Mouse (Mus musculus) cerebellum, postnatal 25 days (tissue): ENCODE measurements around the gene Cnn3.

Source experiments
- DNase-seq, 2 experiments: peaks; one replicate each; pipeline ENCODE4 v3.0.0; 2021; ENCODE audit warnings: mixed read lengths in 2 of 2

Cnn3 gene

DNA sequence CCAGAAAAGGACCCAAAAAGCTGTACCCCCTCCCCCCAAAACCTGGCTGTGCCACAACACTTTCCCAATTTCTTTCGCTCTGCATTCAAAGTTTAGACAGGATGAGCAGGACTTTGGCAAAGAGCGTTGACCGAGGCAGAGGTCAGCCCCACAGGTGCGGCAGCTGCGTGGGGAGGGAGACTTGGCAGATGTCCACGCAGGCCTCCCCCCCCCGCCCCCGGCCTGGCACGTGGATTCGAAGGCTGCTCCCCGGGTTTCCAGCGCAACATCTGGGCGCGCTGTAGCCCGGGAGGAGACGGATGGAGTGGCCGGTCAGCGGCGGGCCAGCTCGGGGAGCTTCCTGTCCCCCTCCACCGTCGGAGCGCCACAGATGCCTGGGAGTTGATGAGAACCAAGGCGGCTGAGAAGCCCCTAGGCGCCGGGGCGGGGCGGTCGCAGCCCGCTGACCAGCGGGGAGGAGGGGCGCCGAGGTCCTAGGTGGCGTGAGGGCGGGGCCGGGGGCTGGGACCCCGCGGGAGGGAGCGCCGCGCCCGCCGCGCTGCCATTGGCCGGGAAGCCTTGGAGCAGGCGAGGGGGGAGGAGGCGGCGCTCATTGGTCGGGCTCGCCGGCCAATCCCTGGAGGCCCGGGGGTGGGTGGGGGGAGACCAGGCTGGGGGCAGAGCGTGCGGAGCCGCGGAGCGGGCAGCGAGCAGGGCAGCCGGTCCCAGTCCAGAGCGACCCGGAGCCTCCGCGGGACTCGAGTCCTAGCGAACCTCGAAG is at the start of gene Cnn3:
Gene Cnn3 (plus strand): TSS at position 637 of the 760 bp plus-strand sequence.
- peak; percentile 86 to 95 for DNase-seq

DNA sequence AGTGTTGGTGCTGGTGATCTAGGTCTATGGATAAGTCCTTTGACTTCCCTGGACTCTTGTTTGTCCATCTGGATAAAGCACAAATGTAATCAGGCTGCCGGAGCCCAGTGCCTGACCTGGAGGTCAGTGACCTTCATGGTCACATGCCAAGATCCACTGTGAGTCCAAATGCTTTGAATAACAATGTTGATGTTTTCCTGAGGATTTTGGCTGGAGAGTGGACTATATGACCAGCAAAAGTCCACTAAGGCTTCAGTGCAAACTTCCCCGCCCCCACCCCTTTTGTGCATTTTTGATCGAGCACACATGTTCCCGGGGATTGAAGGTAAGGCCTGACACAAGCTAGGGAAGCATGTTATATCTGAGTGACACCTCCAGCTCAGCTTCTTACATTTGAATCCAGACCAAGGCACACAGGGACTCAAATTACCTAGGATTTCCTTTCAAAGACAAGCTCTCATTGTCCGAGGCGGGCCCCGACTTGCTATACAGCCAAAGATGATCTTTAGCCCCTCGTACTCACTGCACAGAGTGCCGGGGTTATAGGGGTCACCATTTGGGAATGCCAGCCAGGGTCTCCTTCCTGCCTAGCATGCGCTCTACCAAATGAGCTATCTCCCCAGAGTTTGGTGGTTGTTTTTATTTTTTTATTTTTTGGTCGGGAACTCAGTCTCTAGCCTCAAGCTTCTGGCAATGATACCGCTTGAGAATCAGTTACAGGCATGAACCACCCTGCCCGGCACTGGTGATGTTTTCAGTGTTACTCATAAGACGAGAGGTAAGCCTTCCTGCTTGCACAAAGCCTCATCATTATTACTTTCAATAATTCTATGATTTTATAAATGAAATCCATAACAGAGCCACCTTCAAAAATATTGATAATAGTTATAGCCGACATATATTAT is 47.3 kb upstream of the Cnn3 start:
- DNase-seq = no peak

DNA sequence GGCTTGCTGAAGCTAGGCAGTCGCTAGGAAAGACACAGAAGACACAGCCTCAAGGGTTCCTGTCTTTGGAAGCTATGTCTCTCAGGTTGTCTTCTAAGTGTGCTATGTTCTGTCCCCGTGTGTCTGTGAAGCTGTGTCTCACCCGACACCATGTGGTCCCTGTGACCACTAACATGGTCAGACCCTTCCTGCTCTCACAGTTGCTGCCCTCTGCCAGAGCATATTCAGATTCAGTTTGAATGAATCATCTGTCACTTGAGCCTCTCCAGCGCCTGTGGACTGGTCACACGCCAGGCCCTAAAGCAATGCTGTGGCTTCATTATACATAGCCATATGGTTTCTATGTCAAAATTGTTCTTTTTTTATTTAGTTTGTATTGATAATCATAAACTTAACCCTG is 46.6 kb upstream of the Cnn3 start:
- no peak for DNase-seq

DNA sequence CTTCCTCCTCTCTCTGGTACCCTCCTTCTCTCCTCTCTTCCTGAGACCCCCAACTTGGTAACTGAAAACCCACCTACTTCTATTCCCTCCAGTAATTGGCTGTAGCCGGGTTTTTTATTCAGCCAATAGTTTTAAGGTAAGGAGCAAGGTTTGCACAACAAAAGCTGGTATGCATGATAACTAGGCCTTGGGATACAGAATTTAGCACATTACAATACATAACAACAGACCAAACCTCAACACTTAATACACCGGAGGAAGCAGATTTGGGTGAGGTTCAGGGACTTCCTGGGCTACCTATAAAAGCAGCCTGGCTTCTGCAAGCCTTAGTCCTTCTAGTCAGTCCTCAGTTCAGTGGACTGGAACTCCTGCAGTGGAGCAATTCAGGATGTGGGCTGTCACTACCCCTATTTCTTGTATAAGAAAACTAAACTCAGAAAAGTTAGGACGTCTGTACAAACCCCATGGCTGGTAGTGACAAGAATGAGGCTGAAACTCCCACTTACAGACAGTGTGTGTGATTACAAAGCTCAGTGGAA is 38.8 kb upstream of the Cnn3 start:
- no peak for DNase-seq

DNA sequence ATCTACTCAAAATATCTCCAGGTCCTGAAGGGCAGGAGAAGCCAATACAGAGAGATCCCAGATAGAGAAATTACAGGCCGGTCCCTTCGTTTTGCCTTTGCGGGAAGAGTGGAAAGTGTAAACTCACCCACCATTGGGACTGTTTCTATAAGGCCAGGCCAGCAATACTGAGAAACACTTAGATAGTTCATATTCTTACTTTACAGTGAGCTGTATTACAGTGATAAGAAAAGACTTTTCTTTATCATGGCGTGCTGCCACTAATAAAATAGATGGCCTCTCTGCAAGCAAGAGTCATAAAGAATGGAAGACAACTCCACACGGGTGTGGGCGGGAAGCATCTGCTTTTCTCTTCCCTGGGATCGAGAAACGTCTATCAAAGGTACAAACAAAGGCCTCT is 36.9 kb upstream of the Cnn3 start:
- no peak for DNase-seq

DNA sequence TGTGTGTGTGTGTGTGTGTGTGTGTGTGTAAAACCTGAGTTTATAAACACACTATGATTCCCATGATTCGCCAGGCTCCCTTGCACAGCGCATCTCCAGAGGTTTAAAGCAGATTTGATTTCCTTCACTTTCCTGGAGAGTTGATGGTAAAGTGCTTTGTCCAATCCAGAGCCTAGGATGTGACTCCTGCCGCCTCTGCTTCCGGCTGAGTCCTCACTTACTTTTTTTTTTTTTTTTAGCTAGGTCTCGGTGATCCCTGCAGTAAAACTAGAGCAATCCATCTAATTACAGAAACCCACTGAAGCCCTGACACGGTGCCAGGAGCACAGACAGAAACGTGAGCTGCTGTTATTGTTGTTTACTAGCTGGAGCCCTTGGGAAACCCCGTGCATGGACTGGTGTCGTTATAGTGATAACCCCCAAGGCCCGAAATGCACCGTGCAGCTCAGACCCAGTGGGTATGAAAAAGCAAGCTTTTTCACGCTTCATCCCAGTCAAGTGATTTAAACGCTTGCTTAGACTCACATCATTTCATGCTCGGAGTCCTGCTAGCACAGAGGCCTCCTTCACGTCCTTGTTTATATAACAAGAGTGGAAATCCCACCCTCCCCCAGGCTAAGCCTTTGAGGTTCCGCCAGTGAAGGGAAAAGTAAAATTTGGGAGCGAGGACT is 36.3 kb upstream of the Cnn3 start:
- DNase-seq = peak; percentile 10 to 28

DNA sequence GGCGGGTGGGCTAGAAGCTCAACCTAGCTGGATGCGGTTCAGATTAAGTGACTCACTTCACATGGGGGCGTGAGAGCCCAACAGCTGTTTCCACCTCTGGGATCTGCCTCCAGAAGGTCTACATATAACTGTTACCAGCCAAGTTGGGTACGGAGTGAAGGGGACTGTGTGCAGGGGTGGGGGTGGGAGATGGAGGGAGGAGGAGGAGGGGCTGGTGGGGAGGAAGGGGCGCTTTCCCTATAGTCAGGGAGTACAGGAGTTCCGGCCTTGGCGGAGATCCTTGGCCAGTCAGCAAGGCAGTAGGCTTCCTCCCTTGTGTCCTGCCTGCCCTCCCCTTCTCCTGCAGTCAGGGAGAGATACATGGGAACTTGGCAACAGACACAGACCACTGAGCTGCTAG is 35.6 kb upstream of the Cnn3 start:
- no peak for DNase-seq

DNA sequence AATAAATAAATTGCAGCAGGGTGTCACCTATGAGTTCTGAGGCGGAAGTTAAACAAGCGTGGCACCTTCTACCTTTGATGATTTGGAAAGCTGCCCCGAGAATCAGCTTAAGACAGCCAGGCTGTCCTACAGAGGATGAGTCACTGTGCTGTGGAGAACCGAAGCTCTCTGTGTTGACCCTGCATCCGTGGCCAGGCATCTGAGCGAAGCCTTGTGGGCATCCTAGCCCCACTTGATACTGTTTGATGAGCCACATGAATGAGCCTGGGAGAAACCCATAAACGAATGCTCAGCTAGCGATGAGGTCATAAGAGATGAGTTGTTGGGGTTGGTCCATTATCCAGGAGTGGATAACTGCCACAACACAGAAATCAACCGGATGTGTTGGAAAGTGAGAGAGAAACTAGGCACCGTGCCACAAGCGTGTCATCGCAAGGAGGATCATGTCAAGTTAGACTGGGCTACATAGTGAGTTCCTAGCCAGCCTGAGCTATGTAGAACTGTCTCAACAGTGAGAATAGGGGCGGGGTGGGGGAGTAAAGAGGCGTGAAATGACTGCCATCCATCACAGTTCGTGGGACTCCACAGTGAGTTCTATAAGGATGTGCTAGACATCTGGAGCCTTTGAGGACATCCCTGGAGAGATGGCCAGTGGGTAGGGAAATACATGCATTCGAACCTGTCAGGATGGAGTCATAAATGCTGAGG is 30.6 kb upstream of the Cnn3 start:
- DNase-seq = no peak

DNA sequence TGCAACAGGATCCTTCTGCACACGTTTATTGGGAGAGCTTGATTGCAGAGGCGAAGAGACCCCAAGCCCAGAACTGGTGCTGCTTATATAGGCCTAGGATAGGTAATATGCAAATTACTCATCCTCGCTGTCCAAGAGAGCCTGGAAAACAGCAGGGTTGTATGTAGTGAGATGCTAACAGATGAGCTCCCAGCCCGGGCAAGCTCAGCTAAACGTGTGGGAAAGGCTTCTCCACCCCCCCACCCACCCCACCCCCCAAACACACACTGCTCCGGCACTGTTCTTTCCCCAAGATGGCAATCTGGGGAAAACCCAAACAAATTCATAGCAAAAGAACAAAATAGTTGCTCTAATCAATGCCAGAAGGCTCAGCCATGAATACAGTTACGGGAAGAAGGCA is 29.7 kb upstream of the Cnn3 start:
- DNase-seq = no peak

DNA sequence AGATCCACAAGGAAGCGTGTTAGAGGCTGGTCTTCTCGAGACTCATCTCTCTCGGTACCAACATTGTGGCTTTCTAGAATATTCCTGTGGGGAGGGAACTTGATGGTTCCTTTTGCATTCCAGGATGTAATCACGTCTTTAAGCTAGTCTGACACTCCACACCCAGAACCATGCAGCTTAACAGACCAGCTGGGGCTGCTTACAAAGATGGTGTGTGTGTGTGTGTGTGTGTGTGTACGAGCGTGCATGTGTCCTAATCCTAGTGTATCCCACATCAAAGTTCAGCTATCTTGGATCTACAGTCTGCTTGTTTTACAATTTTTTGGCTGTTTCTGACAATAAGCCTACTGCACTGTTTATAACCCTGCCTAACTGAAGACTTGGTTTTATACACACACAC is 29.3 kb upstream of the Cnn3 start:
- DNase-seq = no peak

DNA sequence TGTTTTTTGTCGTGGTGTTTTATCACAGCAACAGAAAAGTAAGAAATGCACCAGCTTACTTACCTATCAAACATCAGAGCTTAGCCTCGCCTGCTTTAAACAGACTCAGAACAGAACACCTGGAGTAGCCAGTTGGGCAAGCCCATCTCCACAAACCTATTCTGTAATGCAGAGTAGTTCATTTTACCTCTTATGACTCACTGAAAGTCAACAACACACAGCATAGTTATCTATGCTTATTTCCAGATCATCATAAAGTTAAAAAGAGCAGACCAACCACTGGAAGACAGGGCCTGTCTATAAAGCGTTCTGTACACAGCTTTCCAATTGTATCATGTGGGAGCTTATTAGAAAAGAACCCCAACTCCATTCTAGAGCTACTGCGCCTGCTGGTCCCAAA is 24.9 kb upstream of the Cnn3 start:
- DNase-seq = no peak

DNA sequence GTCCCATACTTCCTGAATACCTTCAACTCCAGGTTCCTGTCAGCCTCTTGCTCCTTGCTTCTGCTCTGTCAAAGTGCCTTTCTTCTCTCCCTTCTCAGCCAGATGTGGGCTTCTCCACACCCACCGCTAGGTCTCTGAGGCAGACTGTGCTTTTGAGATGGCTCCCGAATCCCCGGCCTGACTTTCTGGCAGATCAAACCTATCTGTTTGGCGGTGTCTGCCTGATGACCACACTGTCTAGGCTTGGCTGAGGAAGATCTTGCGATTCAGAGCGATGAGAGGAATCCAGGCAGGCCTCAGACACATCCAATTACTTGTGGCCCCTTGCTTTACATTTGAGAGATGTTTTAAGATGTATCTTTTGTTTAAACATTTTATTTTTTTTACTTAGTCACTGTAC is 24.2 kb upstream of the Cnn3 start:
- DNase-seq = no peak

DNA sequence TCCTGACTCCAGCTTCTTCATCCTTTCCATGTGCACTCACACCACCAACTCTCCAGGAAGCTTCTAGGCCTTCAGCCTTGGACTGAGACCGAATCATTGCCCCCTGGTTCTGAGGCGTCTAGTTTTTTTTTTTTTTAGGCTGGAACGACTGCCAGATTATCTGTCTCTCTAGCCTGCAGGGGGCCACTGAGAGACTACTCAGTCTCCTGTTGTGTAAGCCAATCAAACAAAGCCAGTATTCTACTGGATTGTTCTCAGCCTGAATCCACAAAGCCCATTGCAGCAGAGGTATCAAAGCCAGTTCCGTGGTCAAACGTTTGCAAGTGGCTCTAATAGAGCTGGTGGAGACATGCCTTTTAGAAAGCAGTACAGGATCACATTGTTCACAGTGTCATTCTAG is 22.8 kb upstream of the Cnn3 start:
- DNase-seq = no peak

DNA sequence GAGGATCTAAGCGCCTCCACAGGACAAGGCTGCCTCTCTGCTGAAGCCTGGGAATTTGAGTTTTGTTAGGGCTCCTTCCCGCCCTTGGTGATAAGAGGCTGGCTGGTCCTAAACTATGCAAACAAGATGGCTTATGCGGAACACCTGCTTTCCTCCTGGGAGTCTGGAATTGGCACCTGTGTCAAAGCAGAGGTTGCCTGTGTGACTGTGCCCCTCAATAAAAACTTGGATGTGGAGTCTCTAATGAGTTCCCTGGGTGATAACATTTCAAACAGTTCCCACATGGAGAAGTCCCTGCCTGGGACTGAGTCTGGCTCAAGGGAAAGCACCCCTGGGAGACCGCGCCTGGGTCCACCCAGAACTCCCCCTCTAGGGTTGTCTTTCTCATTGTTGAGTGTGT is 21.2 kb upstream of the Cnn3 start:
- no peak for DNase-seq

DNA sequence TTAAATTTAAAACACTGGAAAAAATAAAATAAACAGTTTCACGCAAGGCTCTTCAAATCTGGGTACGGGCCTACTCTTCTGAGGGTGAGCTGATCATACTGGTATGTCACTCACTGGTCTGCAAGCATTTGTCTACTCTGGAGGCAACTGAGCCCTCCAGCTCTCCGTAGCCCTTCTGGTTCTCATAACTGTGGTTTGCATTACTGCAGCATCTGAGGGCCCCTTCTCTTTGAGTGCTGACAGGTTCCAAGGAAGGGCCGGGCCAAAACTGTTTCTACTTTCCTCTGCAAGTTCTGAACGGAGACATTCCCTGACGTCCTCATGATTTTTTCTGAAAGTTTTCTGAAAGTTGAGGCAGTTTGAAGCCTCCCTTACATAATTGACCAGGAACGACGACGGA is 18.9 kb upstream of the Cnn3 start:
- no peak for DNase-seq

DNA sequence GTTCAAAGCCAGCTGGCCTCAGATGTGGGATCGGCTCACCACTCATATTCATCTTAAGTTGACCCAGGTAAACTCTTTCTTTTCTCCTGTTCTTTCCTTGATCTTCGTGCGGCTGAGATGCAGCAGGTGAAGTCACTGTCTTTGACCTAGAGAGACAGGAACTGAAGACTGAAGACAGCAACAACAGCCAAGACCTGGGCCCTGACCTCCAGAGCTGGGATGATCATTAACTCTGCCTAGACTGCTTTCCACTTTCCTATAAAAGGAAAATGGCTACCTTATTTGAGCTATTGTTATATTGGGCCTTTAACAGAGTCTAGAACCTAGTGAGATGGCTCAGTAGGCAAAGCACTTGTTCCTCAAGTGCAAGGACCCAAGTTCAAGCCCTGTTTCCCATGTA is 17.9 kb upstream of the Cnn3 start:
- no peak for DNase-seq

DNA sequence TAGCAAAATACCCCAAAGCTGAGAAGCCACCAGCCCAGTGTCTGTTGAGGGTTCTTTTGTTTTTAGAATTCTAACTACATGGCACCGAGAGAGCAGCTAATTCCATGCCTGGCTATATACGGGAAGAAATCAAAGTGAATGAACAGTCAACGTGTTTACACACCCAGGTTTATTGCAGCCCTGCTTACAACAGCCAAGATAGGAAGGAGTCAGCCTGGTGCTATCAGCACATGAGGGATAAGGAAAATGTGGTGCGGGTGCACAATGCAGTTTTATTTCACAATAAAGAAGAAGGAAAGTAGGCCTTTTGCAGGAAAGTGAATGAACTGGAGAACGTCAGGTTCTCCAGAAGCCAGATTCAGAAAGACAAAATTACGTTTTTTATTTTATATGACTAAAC is 14.8 kb upstream of the Cnn3 start:
- no peak for DNase-seq

DNA sequence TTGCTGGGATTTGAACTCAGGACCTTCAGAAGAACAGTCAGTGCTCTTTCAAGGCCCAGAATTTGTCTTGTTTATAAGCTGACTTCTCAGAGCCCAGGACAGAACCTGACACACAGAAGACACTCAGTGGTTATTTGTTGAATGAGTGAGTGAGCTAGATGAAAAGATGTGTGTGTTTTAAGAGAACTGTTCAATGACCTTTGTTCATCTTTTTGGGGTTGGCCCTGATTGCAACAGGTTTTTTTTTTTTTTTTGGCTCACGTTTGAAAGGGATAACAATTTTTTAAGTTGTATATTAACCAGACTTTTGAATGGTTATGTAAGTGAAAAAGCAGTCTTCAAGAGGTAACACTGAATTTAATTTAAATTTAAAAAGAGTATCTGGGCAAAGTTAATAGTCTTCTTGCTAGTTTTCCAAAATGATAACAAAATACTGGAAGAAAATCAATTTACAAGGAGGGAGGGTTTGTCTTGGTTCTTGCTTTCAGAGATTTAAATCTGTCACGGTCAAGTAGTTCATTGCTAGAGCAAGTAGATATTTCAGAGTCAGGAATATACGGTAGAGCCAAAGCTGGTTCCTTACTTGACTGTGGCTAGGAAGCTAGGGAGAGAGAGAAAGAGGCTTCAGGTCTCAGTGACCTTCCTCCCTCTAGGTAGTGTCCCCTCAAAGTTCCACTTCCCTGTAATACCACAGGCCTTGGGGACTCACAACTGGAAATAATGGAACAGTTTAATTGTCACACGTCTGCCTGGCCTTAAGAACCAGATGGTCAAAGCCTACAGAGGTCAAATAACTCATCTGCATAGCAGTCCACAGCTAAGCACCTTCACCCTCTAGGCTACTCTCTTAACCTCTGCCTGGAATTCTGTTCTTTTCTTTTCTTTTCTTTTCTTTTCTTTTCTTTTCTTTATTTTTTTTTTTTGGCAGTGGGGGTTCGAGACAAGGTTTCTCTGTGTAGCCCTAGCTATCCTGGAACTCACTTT is 9.8 kb upstream of the Cnn3 start:
- no peak for DNase-seq

DNA sequence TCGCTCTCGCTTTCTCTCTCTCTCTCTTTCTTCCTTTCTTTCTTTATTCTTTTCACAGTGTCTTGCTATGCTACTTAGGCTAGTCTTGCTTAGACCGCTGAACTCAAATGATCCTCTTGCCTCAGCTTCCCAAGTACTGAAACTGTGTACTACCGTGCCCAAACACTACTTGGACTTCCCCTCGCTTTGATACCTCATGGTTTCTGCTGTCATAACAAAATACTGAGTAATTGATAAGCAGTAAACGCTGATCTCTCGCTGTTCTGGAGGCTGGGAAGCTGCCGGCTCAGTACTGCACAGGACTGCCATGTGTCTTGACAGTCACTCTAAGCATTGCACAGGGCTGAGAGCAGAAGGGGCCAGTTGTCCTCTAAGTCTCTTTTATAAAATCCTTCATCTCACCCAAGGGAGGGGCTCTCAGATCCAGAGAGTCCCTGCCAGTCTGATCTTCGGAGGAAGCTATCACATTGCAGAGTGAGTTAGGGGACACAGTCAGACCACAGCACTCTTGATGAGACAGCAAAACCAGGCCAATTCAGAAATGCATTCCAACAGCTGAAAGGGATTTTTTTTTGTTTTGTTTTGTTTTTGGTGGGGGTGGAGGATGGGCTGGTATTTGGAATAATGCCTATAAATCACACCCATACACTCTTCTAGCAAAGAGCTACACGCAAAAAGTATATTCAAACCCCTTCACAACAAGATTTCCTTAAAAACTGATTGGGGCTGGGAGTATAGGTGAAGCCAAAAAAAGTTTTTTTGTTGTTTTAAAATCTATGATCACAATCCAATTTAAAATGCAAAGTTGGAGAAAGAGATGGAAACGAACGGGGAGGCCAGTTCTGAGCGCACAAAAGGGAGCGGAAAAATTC is 8.7 kb upstream of the Cnn3 start:
- no peak for DNase-seq

DNA sequence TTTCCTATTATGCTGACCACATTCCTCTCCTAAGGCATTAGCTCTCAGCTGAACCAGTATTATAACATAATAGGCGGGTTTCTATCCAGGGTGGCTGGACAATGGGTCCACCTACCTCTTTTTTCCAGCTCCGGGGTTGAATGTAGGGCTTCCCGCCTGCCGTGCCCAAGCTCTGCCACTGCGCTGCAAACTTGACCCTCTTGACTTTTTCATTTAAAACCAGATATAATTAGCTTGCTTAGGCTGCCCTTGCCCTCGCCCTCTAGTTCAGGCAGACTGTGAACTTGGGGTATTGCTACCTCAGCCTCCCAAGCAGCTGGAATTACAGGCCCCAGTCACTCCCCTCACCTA is 8.1 kb upstream of the Cnn3 start:
- DNase-seq = no peak
